Mouse (Mus musculus) lung, postnatal 0 days (tissue): ENCODE results near the gene Maats1.

Experiments
- CTCF ChIP-seq: IDR thresholded peaks from 2 replicates; pipeline ENCODE4 v1.5.1; 2016; ENCODE audit warnings: antibody characterized with exemption, mild to moderate bottlenecking
- EP300 ChIP-seq: IDR thresholded peaks from 2 replicates; pipeline ENCODE4 v1.6.1; 2016; ENCODE audit warnings: antibody characterized with exemption, mild to moderate bottlenecking, control low read depth

GRCm38 (mm10) chr16:38373439-38373838 lies 31.5 kb upstream of the Maats1 start:
- TF ChIP-seq CTCF (no peak), EP300 (no peak)
